Mouse (Mus musculus): ENCODE measurements around the gene Rtn4.
A peak's percentile ranks its signal among the peaks of the same experiment; 100 is the strongest.
"Not testable (repeated sequence)": the region's sequence is repeated elsewhere in the genome, so short reads cannot be mapped to it uniquely, and the experiment has no call there.

Rtn4 gene

GRCm38 (mm10) chr11:29692683-29693272 is at the start of gene Rtn4:
Rtn4 (plus strand) TSS chr11:29692947.
- peak; percentile 87 for DNase-seq (ENCODE audit: low read depth, low spot score)

GRCm38 (mm10) chr11:29644421-29644820 is 48.3 kb upstream of the Rtn4 start:
- DNase-seq (ENCODE audit: low read depth, low spot score), result no peak

GRCm38 (mm10) chr11:29645411-29646066 is 47.2 kb upstream of the Rtn4 start:
- no peak for DNase-seq (ENCODE audit: low read depth, low spot score)

- no peak for DNase-seq (ENCODE audit: low read depth, low spot score)
Measured at GRCm38 (mm10) chr11:29647568-29648319, 45.0 kb upstream of the Rtn4 start.

GRCm38 (mm10) chr11:29655381-29655780 is 37.4 kb upstream of the Rtn4 start:
- not testable (repeated sequence) for DNase-seq (ENCODE audit: low read depth, low spot score)

GRCm38 (mm10) chr11:29660740-29661139 is 32.0 kb upstream of the Rtn4 start:
- DNase-seq (ENCODE audit: low read depth, low spot score), result no peak

- DNase-seq (ENCODE audit: low read depth, low spot score), result no peak
Measured at GRCm38 (mm10) chr11:29667634-29668033, 25.1 kb upstream of the Rtn4 start.

GRCm38 (mm10) chr11:29669706-29670105 is 23.0 kb upstream of the Rtn4 start:
- no peak for DNase-seq (ENCODE audit: low read depth, low spot score)

- no peak for DNase-seq (ENCODE audit: low read depth, low spot score)
Measured at GRCm38 (mm10) chr11:29673359-29673758, 19.4 kb upstream of the Rtn4 start.

GRCm38 (mm10) chr11:29676718-29677117 is 16.0 kb upstream of the Rtn4 start:
- no peak for DNase-seq (ENCODE audit: low read depth, low spot score)

GRCm38 (mm10) chr11:29679942-29680341 is 12.8 kb upstream of the Rtn4 start:
- no peak for DNase-seq (ENCODE audit: low read depth, low spot score)

GRCm38 (mm10) chr11:29680771-29681170 is 12.0 kb upstream of the Rtn4 start:
- no peak for DNase-seq (ENCODE audit: low read depth, low spot score)

- no peak for DNase-seq (ENCODE audit: low read depth, low spot score)
Measured at GRCm38 (mm10) chr11:29684272-29684671, 8.5 kb upstream of the Rtn4 start.

- DNase-seq (ENCODE audit: low read depth, low spot score), result no peak
Measured at GRCm38 (mm10) chr11:29686176-29686575, 6.6 kb upstream of the Rtn4 start.

- no peak for DNase-seq (ENCODE audit: low read depth, low spot score)
Measured at GRCm38 (mm10) chr11:29691556-29691955, 1.2 kb upstream of the Rtn4 start.

GRCm38 (mm10) chr11:29692111-29692682 is 550 bp upstream of the Rtn4 start:
- DNase-seq (ENCODE audit: low read depth, low spot score), result no peak

- peak; percentile 68 for DNase-seq (ENCODE audit: low read depth, low spot score)
Measured at GRCm38 (mm10) chr11:29693576-29694410, 1.0 kb downstream of the Rtn4 start.

GRCm38 (mm10) chr11:29694754-29695153 is 2.0 kb downstream of the Rtn4 start:
- no peak for DNase-seq (ENCODE audit: low read depth, low spot score)

- DNase-seq (ENCODE audit: low read depth, low spot score), result no peak
Measured at GRCm38 (mm10) chr11:29702721-29703120, 10.0 kb downstream of the Rtn4 start.

GRCm38 (mm10) chr11:29705263-29705662 is 12.5 kb downstream of the Rtn4 start:
- DNase-seq (ENCODE audit: low read depth, low spot score), result no peak

- DNase-seq (ENCODE audit: low read depth, low spot score), result no peak
Measured at GRCm38 (mm10) chr11:29706845-29707244, 14.1 kb downstream of the Rtn4 start.

- DNase-seq (ENCODE audit: low read depth, low spot score), result no peak
Measured at GRCm38 (mm10) chr11:29709512-29709911, 16.8 kb downstream of the Rtn4 start.
